Mouse (Mus musculus) urinary bladder, adult 18-20 months (tissue): ENCODE results near the gene Dcun1d4.

Source experiments
- DNase-seq, 2 experiments: peaks; one replicate each; pipeline ENCODE4 v3.0.0; 2022; ENCODE audit warnings: low spot score in 2 of 2, mixed read lengths in 2 of 2

The Dcun1d4 gene

DNA sequence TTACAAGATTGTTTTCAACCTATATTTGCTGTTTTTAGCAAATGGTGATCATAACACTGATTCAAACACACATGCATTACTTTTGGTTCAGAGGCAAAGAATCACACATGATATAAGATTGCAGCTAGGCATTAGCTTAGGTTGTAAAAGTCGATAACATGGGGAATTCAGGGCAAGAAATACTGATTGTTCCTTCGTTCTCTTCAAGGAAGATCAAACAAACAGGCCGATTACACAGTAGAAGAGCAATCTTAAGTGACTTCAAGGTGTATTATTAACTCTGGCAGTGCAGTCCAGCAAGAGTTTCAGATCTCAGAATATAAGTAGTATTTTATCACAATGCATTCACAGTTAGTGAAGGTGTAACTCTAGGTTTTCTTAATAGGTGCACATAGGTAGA lies 106.3 kb downstream of the Dcun1d4 start:
- DNase-seq, result no peak

DNA sequence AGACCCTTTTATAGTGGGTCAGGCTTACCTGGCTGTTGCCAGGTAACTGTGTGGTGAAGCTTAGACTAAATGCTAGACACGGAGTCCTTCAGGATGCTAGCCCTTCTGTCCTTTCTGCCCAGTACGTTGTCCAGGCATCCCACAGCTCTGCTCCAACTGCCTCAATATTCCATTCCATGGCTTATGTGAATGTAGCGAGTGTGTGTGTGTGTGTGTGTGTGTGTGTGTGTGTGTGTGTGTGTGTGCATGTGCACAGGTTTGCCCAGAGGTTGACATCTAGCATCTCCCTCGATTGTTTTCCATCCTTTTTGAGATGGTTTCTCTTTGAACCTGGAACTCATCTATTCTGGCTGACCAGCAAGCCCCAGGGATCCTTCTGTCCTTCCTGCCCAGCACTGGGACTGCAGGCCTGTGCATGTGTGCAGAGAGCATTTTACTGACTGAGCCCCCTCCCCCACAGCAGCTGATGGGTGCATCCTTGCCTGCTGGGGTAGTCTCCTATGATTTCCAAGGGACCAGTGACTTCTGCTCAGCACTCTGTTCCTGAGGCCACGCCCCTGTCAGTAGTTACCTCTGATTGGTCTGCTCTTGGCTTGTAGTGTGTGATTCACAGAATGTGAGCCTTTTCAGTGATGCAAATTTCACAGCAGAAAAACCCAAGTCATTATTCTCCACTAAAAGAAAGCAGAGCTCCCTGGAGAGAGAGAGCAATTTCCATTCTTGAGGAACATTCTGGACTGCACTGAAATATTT lies 118.3 kb downstream of the Dcun1d4 start:
- no peak for DNase-seq

DNA sequence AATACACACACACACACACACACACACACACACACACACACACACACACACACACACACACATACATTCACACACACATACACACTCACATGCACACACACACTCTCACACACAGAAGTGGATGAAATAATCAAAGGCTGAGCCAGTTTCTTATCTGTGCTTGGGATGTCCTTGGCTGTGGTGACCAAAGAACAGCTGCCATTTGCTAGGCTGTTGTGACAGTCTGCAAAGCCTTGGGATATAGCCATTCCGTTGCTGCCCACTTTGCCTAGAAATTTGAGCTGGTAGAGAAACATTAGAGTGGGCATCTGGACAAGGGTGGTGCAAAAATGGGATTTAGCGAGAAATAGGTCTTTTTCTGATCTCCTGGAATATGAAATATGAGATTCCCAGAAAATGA lies 119.2 kb downstream of the Dcun1d4 start:
- no peak for DNase-seq

DNA sequence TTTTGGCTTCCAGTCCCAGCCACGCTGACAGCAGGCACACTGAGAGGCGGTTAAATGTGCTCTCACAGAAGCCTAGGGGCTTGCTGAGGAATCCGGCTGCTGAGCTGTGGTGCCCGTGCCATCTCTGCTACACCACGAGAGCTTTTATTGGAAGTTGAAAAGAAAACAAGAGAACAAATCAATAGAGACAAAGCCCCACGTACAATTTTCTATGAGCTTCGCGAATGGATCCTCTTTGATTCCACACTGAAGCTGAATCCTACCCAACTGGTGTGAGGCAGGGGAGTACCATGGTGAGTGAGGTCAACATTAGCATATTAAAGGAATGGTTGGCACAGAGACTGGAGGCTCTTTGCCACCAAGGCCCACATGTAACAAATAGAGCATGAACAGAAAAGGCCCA lies 120.6 kb downstream of the Dcun1d4 start:
- no peak for DNase-seq

DNA sequence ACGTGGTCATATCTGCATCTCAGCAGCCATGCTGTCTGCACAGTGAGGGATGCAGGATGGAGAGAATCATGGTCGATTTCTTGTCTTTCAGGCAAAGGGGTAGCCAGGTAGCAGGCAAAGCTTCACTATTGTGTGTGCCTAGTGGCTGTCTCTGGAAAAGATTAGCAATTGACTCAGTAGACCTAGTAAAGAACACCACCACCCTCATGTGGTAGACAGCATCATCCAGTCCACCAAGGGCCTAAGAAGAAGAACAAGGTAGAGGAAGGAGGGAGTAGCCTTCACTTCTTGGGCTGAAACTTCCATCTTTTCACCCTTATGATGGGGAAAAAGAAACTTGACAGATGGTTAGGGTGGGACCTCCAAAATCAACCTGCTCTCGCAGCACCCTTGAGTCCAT lies 122.1 kb downstream of the Dcun1d4 start:
- DNase-seq, result no peak

DNA sequence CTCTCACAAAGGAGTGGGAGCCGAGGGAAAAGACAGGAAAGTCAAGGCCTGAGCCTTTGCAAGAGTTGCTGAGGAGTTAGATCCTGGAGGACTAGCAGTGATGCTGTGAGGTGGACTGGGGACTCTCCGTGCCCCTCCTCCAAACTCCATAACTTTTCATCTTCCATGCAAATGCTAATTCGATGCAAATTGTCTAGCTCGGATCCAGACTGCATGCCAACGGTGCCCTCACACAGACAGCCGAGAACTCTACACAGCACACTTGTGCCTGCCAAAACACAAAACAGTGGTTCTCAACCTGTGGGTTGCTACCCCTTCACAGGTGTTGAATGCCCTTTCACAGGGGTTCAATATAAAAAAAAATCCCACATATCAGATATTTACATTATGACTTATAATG lies 123.7 kb downstream of the Dcun1d4 start:
- DNase-seq, result no peak

DNA sequence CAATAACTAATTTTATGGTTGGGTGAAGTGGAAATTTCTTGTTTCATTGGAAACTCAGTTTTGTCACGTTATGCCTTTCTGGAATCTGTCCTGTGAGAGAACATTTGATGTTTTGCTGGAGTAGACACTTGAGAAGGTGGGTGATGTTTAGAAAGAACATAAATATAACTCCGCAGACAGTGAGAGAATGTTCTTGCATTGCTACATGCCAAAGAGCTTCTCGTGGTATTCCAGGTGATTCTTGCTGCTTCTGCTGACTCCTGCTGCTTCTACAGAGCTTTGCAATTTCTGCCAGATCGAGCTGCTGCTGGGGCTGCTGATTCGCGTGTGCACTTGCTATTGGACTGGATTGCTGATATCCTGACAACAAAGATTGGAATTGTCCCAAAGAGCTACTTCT lies 124.2 kb downstream of the Dcun1d4 start:
- DNase-seq, result no peak
